Mouse (Mus musculus): ENCODE measurements at regions not wholly inside any gene's neighbourhood (a gene's known extent, or its start where the extent isn't known, plus 50 kb on each side); places are given as distances from the start of the nearest gene placed in this dataset.

DNA sequence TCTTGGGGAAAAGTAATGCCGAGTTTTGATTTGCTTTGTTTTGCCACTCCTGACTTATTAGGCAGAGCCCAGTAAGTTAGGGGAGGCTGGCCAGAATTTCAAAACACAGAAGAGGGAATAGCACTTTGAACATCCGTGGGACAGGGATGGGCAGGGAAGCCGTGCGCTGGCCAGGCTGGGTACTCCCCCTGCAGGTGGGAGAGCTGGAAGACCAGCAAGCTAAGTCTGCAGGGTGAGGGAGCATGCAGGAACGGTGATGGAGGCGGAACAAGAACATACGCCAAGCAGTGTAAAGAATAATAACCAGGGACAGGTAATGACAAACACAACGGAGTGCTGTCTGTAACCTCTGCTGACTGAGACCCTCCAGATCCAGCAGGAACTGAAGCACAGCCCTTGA, 55.5 kb upstream of the Vps8 start:
- TF ChIP-seq CTCF (IDR thresholded peaks at IDR 0.05; ENCODE audit: low read depth): peak; percentile 64
- TF ChIP-seq EP300 (IDR thresholded peaks at IDR 0.05; ENCODE audit: low read depth): no peak
